Mouse (Mus musculus): ENCODE measurements around the gene Klk1b1.

DNA sequence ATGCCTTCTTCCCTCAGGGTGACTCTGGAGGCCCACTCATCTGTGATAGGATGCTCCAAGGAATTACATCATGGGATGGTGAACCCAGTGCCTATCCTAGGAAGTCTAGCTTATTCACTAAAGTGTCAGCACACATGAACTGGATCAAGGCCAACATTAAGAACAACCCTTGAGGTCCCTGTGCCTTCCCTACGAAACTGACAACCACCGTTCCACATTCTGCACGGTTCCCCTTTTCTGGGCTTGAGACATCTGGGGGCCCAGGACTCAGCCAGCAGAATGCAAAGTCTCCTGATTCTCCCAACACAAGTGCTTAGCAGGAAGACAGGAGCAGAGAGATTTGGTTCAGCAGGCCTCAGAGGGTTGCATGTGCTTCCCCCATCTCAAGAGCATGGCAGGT, 46.0 kb upstream of the Klk1b1 start:
- no peak for TF ChIP-seq CTCF (conservative IDR thresholded peaks at IDR 0.05; ENCODE audit: low read length)
- TF ChIP-seq POU5F1 (IDR thresholded peaks at IDR 0.05; ENCODE audit: borderline replicate concordance, low read length), result no peak
- no peak for TF ChIP-seq NANOG (IDR thresholded peaks at IDR 0.05; ENCODE audit: borderline replicate concordance, low read length)
